Mouse (Mus musculus) thymus, adult 2 months (tissue): ENCODE data around the gene Nadsyn1. TPM values are rescaled to one million over a fixed set of nuclear protein-coding genes. Genes with fewer than 3 reads are reported as not detected.
A peak's percentile ranks its signal among the peaks of the same experiment; 100 is the strongest.

ENCODE experiments used
- DNase-seq: peaks from one replicate; pipeline ENCODE4 v3.0.0; 2021
- H3K27ac ChIP-seq: fragments of 200-500 bp; 2 replicates; pipeline ENCODE4 v1.5.1; 2012; ENCODE audit warnings: low read length, control low read depth; ENCODE audit not compliant: control insufficient read depth, insufficient read depth
- H3K27me3 ChIP-seq: fragments of 200-500 bp; 2 replicates; pipeline ENCODE4 v1.6.1; 2012; ENCODE audit warnings: mild to moderate bottlenecking, low read length, moderate library complexity, mixed read lengths; ENCODE audit not compliant: control insufficient read depth, insufficient read depth
- H3K36me3 ChIP-seq: fragments of 200-500 bp; 2 replicates; pipeline ENCODE4 v1.6.1; 2012; ENCODE audit warnings: mild to moderate bottlenecking, low read length, moderate library complexity; ENCODE audit not compliant: control insufficient read depth, insufficient read depth
- H3K4me1 ChIP-seq: fragments of 200-500 bp; replicated peaks from 2 replicates; pipeline ENCODE4 v1.6.1; 2012; ENCODE audit warnings: low read length; ENCODE audit not compliant: control insufficient read depth, insufficient read depth
- H3K4me3 ChIP-seq: fragments of 200-500 bp; 2 replicates; pipeline ENCODE4 v1.5.1; 2012; ENCODE audit warnings: mild to moderate bottlenecking, low read length, control low read depth, moderate library complexity; ENCODE audit not compliant: control insufficient read depth, insufficient read depth
- CTCF ChIP-seq: fragments of 200-500 bp; IDR thresholded peaks from 2 replicates; pipeline ENCODE4 v1.5.1; 2012; ENCODE audit warnings: mild to moderate bottlenecking, control low read depth, low read length, moderate library complexity, borderline replicate concordance; ENCODE audit not compliant: control insufficient read depth, poor library complexity, insufficient read depth; ENCODE audit errors: extremely low read depth
- POLR2A ChIP-seq: fragments of 200-500 bp; IDR thresholded peaks from 2 replicates; pipeline ENCODE4 v1.6.1; 2012; ENCODE audit warnings: mild to moderate bottlenecking, low read length, control low read depth, moderate library complexity; ENCODE audit not compliant: control insufficient read depth, poor library complexity, insufficient read depth; ENCODE audit errors: extremely low read depth
- WGBS: fragments of 180-500 bp; shearing (Covaris S2); methylation state at CpG from one replicate; pipeline ENCODE4 v1.1.7; 2018; 5-methylcytosine and 5-hydroxymethylcytosine counted together
- polyA plus RNA-seq: library from polyadenylated mRNA; depleted of rRNA; stranded (reverse); fragments of >200 nt; gene quantifications from 2 replicates; pipeline ENCODE4 v1.2.3, GENCODE M21; 2012; rRNA removed

The Nadsyn1 gene
- polyA plus RNA-seq = 14.0 and 17.7 TPM in 2 replicates

GRCm38 (mm10) chr7:143822375-143823265 lies at the start of gene Nadsyn1, which contains the start of gene Dhcr7:
Gene Nadsyn1 (minus strand): TSS chr7:143822849.
Gene Dhcr7 (plus strand): TSS chr7:143823145.
- Histone ChIP-seq H3K4me3 (peak within 1 kb of the TSS; percentile 71), H3K4me1 (peaks cover 11% of the 10 kb centered on the region), H3K27ac (peak within 1 kb of the TSS; percentile 54), H3K27me3 (no peaks in the 10 kb centered on the region), H3K36me3 (no peaks in the 10 kb centered on the region; the same call in 1 of the 2 replicates)
- peak; percentile 99 for DNase-seq
- peak; percentile 58 for TF ChIP-seq POLR2A
- TF ChIP-seq CTCF = peak; percentile 29; the same call in 1 of the 2 replicates
- under 1% methylated on average over 40 of the region's 40 CpGs for WGBS

DNA sequence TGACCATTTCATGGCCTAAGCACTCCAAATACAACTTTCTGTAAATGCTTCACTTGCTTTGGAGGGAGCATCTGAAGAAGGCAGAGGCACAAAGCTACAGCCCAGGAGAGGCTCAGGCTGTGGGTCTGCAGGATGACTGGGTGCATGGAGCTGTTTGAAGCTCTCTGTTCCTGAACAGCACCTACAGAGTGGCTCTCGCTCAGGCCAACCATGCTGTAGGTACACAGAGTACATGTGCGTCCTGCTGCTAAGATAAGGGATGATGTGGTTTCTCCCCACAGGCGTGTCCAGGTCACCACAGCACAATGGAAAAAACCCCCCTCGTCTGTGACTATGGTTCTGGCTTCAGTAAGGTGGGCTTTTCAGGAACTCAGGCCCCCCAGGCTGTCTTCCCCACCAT lies 46.2 kb upstream of the Nadsyn1 start:
- H3K27ac ChIP-seq = no peak overlapping the region
- 60% methylated on average over 4 of the region's 4 CpGs for WGBS
- peaks cover 4% of the 10 kb centered on the region for H3K4me1 ChIP-seq
- no peaks in the 10 kb centered on the region for H3K27me3 ChIP-seq
- no peak overlapping the region for H3K4me3 ChIP-seq
- no peak for TF ChIP-seq CTCF
- TF ChIP-seq POLR2A = no peak
- no peaks in the 10 kb centered on the region for H3K36me3 ChIP-seq
- no peak for DNase-seq

DNA sequence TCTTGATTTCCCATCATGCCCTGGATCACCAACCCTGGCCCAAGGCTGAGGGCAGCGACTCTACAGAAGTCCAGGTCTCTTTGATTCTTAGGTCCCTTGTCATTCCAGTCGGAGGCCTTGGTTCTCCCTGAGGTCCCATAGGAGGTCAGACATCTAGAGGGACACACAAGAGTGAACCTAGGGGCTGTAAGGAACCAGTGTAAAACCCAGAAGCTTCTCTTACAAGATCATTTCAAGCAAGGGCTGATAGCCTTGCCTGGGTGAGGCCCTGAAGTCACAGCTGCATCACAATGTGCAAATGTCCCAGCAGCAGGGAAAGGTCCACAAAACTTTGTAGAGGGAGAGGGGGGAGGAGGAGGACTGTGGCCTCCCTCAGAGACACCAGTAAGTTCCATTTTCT lies 43.9 kb upstream of the Nadsyn1 start, which contains the start of gene Gm498:
Gene Gm498 (plus strand): TSS at position 301 of the 400 bp plus-strand sequence.
- WGBS = 90% methylated on average over 2 of the region's 2 CpGs
- no peak for TF ChIP-seq CTCF
- no peak for TF ChIP-seq POLR2A
- no peaks in the 10 kb centered on the region for H3K27me3 ChIP-seq
- no peak within 1 kb of the TSS for H3K27ac ChIP-seq
- no peak for DNase-seq
- peaks cover 4% of the 10 kb centered on the region for H3K4me1 ChIP-seq
- H3K4me3 ChIP-seq = no peak within 1 kb of the TSS
- H3K36me3 ChIP-seq = no peaks in the 10 kb centered on the region

DNA sequence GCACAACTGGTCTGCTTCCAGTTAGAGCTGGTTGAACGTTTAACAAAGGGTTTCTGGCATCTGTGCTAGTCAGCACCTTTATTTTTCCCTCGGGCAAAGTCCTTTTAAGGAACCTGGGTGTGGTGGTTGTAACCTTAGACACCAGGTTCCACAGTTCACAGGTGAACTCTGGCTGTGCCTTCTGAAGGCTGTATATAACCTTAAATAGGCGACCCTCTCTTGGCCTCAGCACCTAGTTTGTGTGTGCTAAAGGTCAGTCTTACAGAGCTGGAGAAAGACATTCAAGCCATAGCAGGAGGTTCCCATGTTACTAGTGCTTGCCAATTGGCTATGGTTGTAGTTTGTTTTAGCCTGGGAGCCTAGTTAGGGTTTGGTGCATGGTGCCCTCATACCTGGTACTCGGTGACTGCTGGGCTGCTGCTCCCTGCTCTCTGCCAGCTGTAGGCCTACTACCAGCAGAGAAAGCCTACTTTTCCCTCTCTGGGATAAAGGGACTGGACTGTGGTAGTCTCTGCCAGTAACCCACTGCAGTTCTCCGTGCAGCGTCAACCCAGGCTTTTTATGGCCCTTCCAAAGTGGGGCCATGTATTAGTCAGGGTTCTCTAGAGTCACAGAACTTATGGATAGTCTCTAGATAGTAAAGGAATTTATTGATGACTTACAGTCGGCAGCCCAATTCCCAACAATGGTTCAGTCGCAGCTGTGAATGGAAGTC lies 26.3 kb upstream of the Nadsyn1 start:
- Histone ChIP-seq H3K27ac (no peak overlapping the region), H3K27me3 (no peaks in the 10 kb centered on the region), H3K4me3 (no peak overlapping the region), H3K36me3 (peaks cover 39% of the 10 kb centered on the region), H3K4me1 (no peaks in the 10 kb centered on the region)
- 92% methylated on average over 7 of the region's 8 CpGs for WGBS
- TF ChIP-seq POLR2A = no peak
- no peak for DNase-seq

DNA sequence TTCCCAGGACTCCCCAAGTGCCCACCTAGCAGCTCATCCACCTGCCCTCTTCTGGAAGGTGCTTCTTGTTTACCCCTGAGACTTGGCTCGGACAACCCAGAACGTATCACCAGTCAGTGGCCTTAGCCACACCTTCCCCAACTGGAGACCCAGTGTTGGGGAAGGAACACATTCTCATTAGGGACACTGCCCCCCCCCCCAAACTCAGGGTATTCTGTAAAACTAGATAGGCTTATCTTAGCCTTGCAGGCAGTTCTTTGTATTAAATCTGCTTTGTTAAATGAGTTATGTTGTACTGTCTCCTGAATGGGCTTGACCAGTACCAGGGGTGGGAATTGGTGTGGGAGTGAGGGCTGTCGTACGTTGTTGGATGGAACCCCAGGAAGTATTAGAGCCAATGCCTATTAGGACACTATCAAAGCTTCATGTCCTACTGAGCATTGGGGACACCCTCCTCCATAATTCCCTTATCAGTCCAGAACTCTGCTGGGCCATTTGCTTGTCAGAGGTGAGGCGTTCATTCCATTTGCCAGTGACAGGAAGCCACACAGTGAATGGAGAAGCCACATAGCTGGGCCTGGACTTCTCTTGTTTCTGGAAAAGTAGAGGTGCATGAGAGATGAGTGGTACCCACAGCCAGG lies 25.6 kb upstream of the Nadsyn1 start:
- TF ChIP-seq POLR2A = no peak
- TF ChIP-seq CTCF = no peak
- H3K27me3 ChIP-seq = no peaks in the 10 kb centered on the region
- WGBS = 98% methylated on average over 5 of the region's 5 CpGs
- no peaks in the 10 kb centered on the region for H3K4me1 ChIP-seq
- no peak overlapping the region for H3K4me3 ChIP-seq
- peaks cover 46% of the 10 kb centered on the region for H3K36me3 ChIP-seq
- DNase-seq = no peak
- H3K27ac ChIP-seq = no peak overlapping the region

GRCm38 (mm10) chr7:143841301-143841700 lies 18.7 kb upstream of the Nadsyn1 start:
- WGBS = 92% methylated on average over 8 of the region's 8 CpGs
- no peak overlapping the region for H3K4me3 ChIP-seq
- no peaks in the 10 kb centered on the region for H3K27me3 ChIP-seq
- DNase-seq = no peak
- no peak for TF ChIP-seq POLR2A
- TF ChIP-seq CTCF = no peak
- peaks cover 51% of the 10 kb centered on the region for H3K36me3 ChIP-seq
- peaks cover 20% of the 10 kb centered on the region for H3K4me1 ChIP-seq
- no peak overlapping the region for H3K27ac ChIP-seq
